Mouse (Mus musculus) neutrophil, adult 59 days (primary cell): Measurements from ENCODE around the gene Gimap9. TPM values are rescaled to one million over a fixed set of nuclear protein-coding genes. Genes with fewer than 3 reads are reported as not detected.

Source experiments
- total RNA-seq, 2 experiments: library from RNA; stranded (reverse); gene quantifications; 1 replicate in 1 of 2; 2 replicates in 1 of 2; pipeline ENCODE4 v1.2.4; 2023

Gene Gimap9
- total RNA-seq, result 1 to 10 TPM; 3.6 to 4.9 TPM

GRCm38 (mm10) chr6:48675931-48676859 is at the start of gene Gimap9:
Gene Gimap9, plus strand, starts transcription at chr6:48676129.

GRCm38 (mm10) chr6:48626464-48626863 is 49.5 kb upstream of the Gimap9 start, which contains the start of gene AI854703:
Gene AI854703, plus strand, starts transcription at chr6:48626764.

GRCm38 (mm10) chr6:48646995-48647394 is 28.9 kb upstream of the Gimap9 start, which contains the start of gene Gimap8:
Gene Gimap8, plus strand, starts transcription at chr6:48647234.

GRCm38 (mm10) chr6:48684319-48684718 is 8.4 kb downstream of the Gimap9 start, which contains the start of gene Gimap4:
Gene Gimap4, plus strand, starts transcription at chr6:48684549.

GRCm38 (mm10) chr6:48718455-48718854 is 42.5 kb downstream of the Gimap9 start, which contains the start of the genes Gm28053 and Gimap7:
Gene Gm28053, plus strand, starts transcription at chr6:48718607.
Gene Gimap7, plus strand, starts transcription at chr6:48718621.

Other genes starting within 250 kb of the Gimap9 start
- 10 to 100 TPM; 12.4 to 16.9 TPM for gene Zfp467, start 230.3 kb upstream of the Gimap9 start, total RNA-seq
- gene Sspo, start 227.9 kb upstream of the Gimap9 start, total RNA-seq, result under 1 TPM; 0.04 to 0.09 TPM
- gene Atp6v0e2, start 138.5 kb upstream of the Gimap9 start, total RNA-seq, result under 1 TPM; 0.35 to 0.67 TPM
- 10 to 100 TPM; 26.3 to 32.0 TPM for gene Lrrc61, start 121.3 kb upstream of the Gimap9 start, total RNA-seq
- not detected for gene Rarres2, start 103.3 kb upstream of the Gimap9 start, total RNA-seq
- not detected for gene Gm45021, start 86.5 kb upstream of the Gimap9 start, total RNA-seq
- 1 to 10 TPM; 1.8 to 5.0 TPM for gene Repin1, start 82.2 kb upstream of the Gimap9 start, total RNA-seq
- not detected for gene Gm44965, start 82.2 kb upstream of the Gimap9 start, total RNA-seq
- 1 to 10 TPM in 1 of 2 experiments, under 1 TPM in 1; 0.89 to 3.1 TPM for gene Zfp775, start 74.1 kb upstream of the Gimap9 start, total RNA-seq
- under 1 TPM in 1 of 2 experiments, not detected in 1; 0.13 TPM for gene AI854703, start 49.4 kb upstream of the Gimap9 start, total RNA-seq
- under 1 TPM; 0.26 to 0.31 TPM for gene Gimap8, start 28.9 kb upstream of the Gimap9 start, total RNA-seq
- under 1 TPM; 0.66 to 0.95 TPM for gene Gimap4, start 8.4 kb downstream of the Gimap9 start, total RNA-seq
- gene Gimap6, start 32.1 kb downstream of the Gimap9 start, total RNA-seq, result 1 to 10 TPM; 5.0 to 5.9 TPM
- not detected for gene Gm28053, start 42.5 kb downstream of the Gimap9 start, total RNA-seq
- under 1 TPM in 1 of 2 experiments, not detected in 1; 0.56 TPM for gene Gimap7, start 42.5 kb downstream of the Gimap9 start, total RNA-seq
- 1 to 10 TPM in 1 of 2 experiments, under 1 TPM in 1; 0.93 to 1.1 TPM for gene Gimap1, start 62.9 kb downstream of the Gimap9 start, total RNA-seq
- 1 to 10 TPM; 1.1 to 1.4 TPM for gene Gimap5, start 70.1 kb downstream of the Gimap9 start, total RNA-seq
- gene Gimap3, start 94.7 kb downstream of the Gimap9 start, total RNA-seq, result 1 to 10 TPM in 1 of 2 experiments, under 1 TPM in 1; 0.89 to 1.3 TPM
- gene Tmem176a, start 164.8 kb downstream of the Gimap9 start, total RNA-seq, result 10 to 100 TPM in 1 of 2 experiments, 1 to 10 TPM in 1; 8.1 to 19.0 TPM
- 10 to 100 TPM; 19.5 to 23.8 TPM for gene Tmem176b, start 165.4 kb downstream of the Gimap9 start, total RNA-seq
- gene Aoc1, start 196.8 kb downstream of the Gimap9 start, total RNA-seq, result not detected